Mouse (Mus musculus) lung, adult 2 months (tissue): ENCODE results near the gene Arhgap8.

Experiments used
- CTCF ChIP-seq: fragments of 200-500 bp; IDR thresholded peaks from 2 replicates; pipeline ENCODE4 v1.5.1; 2011; ENCODE audit warnings: mild to moderate bottlenecking, low read length, control low read depth; ENCODE audit not compliant: insufficient read depth
- POLR2A ChIP-seq: fragments of 200-500 bp; IDR thresholded peaks from 2 replicates; pipeline ENCODE4 v1.6.1; 2011; ENCODE audit warnings: low read depth, mild to moderate bottlenecking, control low read depth, low read length, borderline replicate concordance; ENCODE audit errors: extremely low read depth

- no peak for TF ChIP-seq CTCF
- TF ChIP-seq POLR2A: no peak
These were observed 28.3 kb upstream of the Arhgap8 start for GRCm38 (mm10) chr15:84691513-84691912.
